Mouse (Mus musculus): Measurements from ENCODE around the gene Myrfl.

Myrfl gene

DNA sequence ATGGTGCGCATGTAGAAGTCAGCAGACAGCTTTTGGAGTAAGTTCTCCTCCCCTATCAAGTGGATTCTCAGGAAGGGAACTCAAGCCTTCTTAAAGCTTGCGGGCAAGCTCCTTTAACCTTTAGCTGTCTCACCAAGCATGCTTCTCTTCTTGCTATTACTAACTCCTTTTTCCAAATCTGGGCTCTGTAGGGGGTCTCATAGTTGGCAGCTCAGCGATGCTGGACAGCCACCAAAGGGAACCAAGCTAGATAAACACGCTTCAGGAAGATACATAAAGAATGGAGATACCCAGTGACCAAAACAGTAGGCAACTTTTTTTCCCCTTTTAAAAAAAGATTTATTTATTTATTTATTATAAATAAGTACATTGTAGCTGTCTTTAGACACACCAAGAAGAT lies 136.9 kb downstream of the Myrfl start:
- no peak for DNase-seq (ENCODE audit: low spot score)

DNA sequence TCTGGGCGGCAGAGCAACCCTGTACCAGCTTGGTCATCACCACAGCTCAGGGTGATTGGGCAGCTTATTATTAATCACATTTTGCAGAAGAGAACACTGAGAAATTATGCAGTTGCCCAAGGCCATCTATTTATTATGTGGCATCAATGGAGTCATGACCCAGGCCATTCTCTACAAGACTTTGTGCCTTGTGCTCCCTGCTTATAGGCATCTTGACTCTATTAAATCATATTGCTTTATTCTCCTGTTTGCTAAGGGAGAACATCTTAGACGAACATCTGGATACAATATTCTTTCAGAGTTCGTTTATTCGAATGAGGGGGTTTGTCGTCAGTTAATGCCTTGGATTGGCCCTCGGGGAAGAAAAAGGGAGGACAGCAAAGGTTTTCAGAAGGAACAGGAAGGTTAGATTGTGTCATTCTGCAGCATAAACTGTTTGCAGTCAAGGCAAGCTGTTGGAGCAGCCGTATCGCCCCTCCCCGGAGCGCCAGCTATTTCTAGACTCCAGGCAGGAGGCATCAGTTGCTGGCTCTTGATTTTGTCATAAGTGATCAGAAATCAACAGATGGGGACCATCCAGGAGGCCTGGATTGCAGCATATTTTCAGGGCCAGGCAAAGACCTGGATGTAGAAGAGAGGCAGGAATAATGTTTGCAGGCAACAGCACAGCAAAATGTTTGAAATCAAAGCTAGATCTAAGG lies 140.7 kb downstream of the Myrfl start:
- DNase-seq (ENCODE audit: low spot score) = no peak

DNA sequence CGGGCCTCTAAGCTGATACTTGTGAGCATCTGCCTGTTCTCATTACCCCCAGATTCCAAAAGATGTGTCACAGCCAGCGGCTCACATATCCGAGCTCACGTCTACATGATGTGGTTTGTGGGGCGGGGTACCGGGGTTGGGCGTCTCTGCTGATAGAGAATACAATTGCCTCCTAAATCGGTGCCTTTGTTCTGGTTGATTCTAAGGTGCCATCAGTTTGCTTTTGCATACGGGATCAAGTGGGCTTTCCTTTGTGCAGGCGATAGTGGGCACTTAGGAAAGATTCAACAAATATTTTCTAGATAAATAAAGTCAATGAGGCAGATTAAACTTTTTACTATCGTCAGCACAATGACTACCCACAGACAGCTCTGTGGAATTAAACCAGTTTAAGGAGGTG lies 141.8 kb downstream of the Myrfl start:
- no peak for DNase-seq (ENCODE audit: low spot score)

DNA sequence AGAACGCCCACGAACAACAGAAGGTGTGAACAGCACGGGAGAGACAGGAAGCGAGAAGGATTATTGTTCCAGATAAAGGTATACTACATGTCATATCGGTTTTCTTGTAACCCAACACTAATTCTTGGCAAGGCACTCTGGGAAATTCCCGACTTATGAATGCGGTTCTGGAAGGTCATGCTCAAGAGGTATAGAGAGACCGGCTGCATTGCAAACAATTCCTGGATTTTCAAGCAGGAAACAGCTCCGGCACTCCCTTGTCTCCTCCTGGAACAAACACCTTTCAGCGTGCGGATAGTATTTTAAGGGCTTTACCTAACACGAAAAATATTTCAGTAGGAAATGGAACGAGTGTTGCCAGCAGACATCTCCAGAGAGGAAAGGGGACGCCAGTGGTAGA lies 145.8 kb downstream of the Myrfl start:
- DNase-seq (ENCODE audit: low spot score) = no peak

DNA sequence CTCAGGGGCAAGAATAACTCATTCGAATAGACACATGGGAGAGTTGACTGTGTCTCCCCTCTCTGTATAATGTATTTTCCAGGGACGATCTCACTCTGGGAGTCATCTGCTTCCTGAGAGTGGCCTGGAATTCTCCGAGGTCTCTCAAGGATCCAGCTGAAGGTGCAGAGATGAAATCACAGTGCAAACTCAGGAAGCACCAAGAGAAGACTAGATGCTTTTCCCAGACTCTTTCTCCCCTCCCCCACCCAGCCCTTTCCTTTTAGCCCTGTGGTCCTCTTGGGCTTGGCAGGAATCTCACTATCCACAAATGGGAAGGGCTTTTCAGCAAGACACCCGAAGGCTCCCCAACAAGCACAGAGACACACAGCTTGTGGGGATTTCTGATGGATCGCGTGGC lies 146.7 kb downstream of the Myrfl start:
- DNase-seq (ENCODE audit: low spot score) = no peak

DNA sequence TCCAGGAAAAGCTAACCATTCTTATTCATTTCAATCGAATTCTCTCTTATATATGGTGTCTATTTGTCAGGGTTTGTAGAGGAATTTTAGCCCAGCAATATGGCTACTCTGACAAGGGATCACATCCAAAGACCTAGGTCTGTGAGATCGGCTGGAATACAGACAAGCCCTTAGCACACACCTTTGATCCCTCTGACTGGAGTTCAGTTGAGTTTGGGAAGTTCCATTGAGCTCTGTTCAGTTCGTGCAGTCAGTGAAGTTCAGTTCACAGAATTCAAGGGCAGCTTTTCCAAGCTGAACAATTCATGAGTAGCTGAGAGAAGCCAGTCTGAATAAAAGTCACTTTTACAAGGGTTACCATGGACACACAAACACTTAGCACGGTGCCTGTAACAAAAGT lies 148.0 kb downstream of the Myrfl start:
- DNase-seq (ENCODE audit: low spot score) = no peak

DNA sequence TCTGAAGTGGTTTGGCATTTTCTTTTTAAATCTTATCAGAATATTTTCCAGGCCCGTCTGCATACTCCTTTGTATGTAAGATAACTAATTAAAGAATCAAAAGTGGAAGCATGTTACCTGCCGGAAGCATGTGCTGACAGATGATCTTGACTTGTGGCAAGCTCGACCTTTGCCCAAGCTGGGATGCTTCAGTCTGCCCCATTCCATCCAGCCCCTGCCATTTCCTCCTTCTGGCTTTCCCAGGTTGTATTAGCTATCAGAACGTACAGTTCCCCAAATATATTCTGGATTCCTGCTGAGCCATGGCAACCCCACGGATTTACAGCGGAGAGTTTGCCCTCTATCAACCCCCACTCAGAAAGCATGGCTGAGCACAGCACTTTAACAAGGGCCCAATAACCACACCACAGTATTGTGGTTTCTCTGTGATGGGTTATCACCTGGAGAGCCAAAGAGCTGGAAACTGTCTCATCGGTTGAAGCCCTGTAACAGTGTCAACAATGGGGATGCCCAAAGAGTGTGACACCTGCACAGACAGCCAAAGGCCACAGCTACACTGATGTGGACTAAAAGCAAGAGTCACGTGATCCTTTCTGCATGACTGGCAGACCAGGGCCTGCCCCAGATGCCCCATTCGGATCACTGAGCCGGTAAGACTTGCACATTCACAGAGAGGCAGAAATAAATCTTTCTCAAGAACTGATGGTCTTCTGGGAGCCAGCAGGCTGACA lies 150.3 kb downstream of the Myrfl start:
- no peak for DNase-seq (ENCODE audit: low spot score)

DNA sequence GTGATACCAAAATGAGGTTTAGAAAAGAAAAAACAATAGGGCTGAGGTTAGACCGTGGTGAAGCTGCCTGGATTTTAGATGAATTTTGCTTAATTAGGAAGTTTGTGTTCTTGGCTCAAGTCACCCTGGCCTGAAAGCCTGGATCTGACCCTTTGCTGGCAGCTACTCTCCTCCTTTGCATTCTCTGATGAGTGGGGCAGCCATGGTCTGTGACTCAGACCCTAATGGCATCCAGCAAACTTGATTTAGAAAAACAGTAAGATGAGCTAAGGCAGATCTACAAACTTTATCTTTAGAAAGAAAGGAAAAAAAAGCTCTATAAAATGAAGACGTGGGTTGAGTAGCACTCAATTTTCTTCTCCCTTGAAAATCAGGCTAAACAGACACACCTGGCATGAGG lies 154.0 kb downstream of the Myrfl start:
- no peak for DNase-seq (ENCODE audit: low spot score)

DNA sequence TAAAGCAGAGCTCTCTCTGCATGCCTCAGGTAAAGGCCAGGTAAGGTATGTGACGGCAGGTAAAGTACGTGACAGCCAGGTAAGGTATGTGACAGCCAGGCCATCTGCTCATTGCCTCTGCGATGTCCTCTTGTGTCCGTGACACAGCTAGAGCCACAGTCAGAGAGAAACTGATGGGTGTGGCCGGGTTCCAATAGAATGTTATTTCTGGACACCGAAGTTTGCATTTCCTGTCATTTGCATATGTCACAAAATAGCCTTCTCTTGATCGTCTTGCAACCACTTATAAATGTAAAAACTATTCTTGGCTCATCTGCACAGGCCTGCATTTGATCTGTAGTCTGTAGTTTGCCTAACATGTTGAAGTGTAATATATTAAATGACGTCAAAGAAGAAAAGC lies 154.5 kb downstream of the Myrfl start:
- no peak for DNase-seq (ENCODE audit: low spot score)

DNA sequence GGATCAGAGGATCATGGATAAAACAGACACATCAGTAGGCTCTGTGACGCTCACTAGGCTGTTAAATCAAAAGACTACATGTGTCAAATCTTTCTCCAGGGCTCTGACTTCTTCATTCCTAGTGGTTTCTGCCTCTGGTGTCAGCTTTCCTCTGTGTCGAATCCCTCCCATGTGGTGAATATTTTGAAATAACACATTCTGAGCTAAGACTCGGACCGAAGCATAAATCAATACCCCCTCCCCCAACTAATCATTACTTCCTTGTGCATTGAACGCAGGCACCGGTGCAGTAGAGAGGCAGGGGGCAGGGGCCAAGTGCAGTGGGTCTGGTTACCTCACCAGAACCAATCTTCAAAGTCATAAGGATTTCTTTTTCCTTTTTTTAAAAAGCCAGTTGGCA lies 155.4 kb downstream of the Myrfl start:
- no peak for DNase-seq (ENCODE audit: low spot score)

DNA sequence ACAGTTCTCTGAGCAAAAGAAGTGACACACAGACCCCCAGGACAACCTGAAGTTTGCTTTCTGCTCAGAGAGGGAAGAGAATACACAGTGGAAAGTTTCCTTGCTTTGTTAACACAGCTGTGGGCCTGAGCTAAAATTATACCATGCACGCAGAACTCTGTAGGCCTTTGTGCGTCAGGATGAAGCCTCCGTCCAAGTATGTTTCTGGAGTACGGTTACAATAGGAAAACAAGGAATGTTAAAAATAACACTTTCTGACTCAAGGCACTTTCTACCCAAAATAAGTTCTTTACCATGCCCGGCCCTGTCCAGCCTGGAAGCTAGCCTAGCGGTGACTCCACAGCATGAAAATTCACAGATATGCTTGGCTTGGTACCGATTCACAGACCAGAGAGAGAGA lies 156.6 kb downstream of the Myrfl start:
- DNase-seq (ENCODE audit: low spot score) = no peak

DNA sequence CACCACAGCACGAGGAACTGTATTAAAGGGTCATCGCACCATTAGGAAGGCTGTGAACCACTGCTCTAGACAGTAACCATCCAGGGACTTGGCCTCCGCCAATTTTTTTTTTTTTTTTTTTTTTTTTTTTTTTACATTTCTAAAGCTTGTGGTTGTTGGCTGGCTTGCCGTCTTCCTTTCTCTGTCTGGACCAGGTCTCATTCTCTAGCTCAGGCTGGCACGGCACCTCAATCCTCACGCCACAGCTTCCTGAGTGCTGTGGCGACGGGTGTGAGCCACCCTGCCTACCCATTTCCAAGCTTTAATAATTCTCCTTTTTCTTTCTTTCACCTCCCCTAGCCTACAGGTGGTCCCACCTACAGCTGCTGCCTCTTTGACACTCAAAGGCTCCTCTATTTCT lies 158.2 kb downstream of the Myrfl start:
- no peak for DNase-seq (ENCODE audit: low spot score)

DNA sequence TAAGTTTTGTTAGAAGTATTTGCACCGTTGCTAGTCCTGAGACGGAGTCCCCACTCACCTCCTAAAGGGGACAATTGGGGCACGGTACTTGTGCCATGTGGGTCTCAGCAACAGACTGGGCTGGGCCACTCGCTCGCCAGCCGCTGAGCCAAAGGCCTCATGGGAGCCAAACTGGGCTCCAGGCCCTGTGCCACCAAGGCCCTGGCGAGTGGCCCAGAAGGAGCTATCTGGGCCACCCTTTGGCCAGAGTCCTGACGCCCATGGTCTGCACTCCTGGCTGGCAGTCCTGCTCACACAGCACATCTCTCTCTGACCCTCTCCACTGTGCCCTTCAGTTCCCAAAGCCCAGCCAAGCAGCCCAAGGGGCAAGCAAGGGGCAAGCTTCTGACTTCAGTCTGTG lies 161.1 kb downstream of the Myrfl start:
- DNase-seq (ENCODE audit: low spot score) = peak; percentile 23

DNA sequence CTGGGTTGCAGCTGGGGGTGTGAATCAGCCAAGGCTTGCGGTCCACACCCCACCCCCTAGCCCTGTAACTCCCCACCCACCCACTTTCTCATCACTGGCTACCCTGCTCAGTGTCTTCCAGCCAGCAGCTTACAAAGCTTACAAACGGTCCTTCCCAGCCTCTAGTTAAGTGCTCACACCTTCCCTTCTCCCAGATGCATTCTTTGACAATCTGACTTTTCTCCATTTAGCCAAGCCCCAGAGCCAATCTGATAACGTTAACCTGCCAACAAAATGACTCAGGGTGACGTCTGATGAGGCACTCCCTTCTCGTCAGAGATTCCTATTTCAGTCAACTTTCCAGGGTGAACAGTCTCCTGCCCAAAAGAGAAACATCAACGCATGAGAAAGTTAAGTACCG lies 163.1 kb downstream of the Myrfl start:
- no peak for DNase-seq (ENCODE audit: low spot score)

DNA sequence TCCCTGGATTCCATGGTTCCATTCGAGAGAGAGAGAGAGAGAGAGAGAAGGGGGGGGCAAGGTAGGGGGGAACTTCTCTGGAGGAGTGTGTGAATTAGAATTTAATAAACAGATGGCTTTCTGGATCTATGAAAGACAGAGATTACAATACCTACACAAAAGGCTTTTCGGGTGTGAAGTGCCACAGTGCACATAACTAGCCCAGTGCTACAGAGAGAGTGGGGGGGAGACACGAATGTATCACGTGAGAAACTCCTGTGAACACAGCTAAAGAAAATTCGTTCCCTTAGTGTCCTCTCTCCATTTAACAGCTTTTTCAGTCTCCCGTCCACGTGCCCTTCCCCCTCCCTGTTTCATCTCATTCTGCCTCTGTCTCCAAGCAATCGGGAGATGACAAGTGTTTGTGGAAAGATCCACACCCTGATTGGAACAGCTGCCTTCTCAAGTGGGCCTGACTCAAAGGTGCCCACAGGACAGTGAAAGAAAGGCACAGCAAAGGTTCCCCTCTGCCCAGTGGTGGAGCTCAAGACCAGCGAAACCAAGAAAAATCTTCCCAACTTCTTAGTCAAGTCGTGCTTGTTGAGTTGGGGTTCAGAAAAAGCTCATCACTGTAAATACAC lies 166.6 kb downstream of the Myrfl start:
- no peak for DNase-seq (ENCODE audit: low spot score)

DNA sequence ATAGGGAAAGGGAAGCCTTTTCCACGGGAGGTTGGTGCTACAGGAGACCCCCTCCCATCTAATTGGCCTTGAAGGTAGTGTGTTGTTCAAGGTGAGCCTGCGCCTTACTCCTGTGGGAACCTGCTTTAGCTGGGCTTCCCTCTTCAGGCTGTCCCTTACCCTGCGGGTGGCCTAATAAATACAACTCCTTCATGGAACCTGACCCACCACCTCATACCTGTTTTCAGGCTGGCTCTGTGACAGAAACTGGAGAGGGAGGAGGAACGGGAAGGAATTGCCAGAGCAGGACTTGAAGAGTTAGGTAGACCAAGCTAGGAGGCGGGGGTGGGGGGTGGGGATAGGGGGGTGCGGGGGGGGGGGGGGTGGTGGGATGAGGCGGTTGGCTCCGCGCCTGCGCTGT lies 167.9 kb downstream of the Myrfl start:
- DNase-seq (ENCODE audit: low spot score) = no peak

DNA sequence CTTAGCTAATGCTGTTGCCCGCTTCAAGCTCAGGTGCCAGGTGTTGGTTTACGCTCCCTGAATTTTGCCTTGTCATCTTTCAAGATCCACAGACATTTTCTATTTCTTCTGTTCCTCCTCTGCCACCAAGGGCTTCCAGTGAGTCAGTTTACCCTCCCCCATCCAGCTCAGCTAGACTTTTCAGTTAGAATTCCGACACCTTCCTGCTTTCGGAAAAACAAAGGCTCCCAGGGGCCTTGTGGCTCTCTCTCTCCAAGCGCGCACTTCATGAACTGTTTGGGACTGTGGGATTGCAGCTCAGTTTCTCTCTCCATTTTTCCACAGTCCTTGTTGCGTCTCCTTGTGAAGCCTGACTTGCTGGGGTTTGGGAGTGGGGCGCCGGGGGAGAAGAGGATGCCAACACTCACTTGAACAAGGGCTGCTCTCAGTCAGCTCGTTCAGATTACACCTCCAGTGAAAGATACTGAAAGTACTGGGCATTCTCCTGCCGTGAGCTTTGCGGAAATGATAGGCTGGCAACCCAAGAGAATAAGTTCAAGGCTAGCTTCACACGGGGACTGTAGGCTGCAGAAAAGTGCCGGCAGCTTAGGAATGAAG lies 168.9 kb downstream of the Myrfl start:
- no peak for DNase-seq (ENCODE audit: low spot score)

Data from ovary, adult 18-20 months (tissue).